Mouse (Mus musculus) left cerebral cortex, adult 18-20 months (tissue): ENCODE measurements around the gene 1700003H04Rik. TPM values are rescaled to one million over a fixed set of nuclear protein-coding genes. Genes with fewer than 3 reads are reported as not detected.
A peak's percentile ranks its signal among the peaks of the same experiment; 100 is the strongest.

ENCODE experiments used
- DNase-seq, 2 experiments: peaks; one replicate each; pipeline ENCODE4 v3.0.0; 2021 to 2022; ENCODE audit warnings: low spot score in 2 of 2, mixed read lengths in 1 of 2
- long read RNA-seq, 2 experiments: library from polyadenylated mRNA; stranded (forward); transcript quantifications; one replicate each; pipeline ENCODE4 v2.0.0; 2021
- total RNA-seq, 2 experiments: library from RNA; stranded (reverse); gene quantifications; 2 replicates each; pipeline ENCODE4 v1.2.3; 2021

The 1700003H04Rik gene
- not detected for total RNA-seq
- long read RNA-seq, experiment 1 = 0 reads
- long read RNA-seq, experiment 2 = 0 reads

- DNase-seq = no peak
Observed at GRCm38 (mm10) chr3:124581001-124581400, at the start of gene 1700003H04Rik. TSS of gene 1700003H04Rik (minus strand) at chr3:124581101.

DNA sequence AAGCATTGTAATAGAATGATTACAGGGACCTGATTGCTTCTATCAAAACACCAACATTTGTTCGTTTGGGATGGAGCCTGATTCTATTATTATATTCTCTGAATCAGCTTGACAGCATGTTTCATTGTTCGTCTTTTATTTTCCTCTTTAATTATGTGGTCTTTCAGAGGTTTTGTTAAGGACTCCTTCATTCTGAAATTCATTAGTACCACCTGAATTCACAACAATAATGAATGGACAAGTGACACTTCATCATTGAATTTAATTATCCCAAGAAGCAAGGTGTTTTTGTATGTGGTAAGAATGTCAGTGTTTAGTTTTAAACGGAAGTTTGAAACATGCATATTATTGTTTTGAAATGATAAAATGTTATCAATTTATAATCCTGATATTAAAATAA is 42.1 kb upstream of the 1700003H04Rik start:
- DNase-seq = no peak

GRCm38 (mm10) chr3:124613287-124613686 is 32.4 kb upstream of the 1700003H04Rik start:
- DNase-seq = peak; percentile 30 to 45

DNA sequence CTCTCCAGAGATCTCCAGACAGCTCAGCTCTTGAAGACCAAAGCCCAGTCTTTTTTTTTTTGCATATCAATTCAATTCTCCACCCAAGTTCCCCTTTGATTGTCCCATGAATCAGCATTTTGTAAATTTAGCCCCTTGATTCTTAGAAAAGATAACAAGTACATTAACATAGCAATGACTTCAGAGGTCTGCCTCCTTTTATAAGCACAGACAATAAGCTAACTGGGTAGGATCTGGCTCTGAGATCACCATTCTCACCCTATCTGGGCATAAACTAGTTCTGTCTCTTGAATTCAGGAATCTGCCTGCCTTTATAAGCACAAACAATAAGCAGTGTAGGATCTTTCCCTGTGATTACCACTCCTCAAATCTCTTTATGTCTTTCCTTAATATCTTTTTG is 29.1 kb upstream of the 1700003H04Rik start:
- no peak for DNase-seq

GRCm38 (mm10) chr3:124606021-124606517 is 25.2 kb upstream of the 1700003H04Rik start:
- DNase-seq = no peak

- no peak for DNase-seq
Observed at GRCm38 (mm10) chr3:124605518-124605917, 24.6 kb upstream of the 1700003H04Rik start.

DNA sequence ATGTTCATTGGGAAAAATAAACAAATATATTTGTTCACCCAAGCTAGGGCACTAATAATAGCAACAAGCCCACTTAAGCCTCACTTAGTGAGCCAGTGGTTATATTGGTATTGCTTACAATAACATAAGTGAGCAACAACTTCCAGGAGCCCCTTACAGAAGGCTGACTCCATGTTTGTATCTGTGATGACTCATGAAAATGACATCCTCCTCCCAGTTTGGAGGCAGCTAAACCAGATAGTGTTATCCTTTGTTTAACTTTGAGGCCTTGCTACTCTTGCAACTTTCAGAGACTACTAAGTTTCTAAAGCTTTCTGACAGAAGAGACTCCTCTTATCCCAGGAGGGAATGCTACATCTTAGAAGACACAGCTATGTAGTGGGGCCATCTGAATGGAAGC is 16.9 kb upstream of the 1700003H04Rik start:
- no peak for DNase-seq

DNA sequence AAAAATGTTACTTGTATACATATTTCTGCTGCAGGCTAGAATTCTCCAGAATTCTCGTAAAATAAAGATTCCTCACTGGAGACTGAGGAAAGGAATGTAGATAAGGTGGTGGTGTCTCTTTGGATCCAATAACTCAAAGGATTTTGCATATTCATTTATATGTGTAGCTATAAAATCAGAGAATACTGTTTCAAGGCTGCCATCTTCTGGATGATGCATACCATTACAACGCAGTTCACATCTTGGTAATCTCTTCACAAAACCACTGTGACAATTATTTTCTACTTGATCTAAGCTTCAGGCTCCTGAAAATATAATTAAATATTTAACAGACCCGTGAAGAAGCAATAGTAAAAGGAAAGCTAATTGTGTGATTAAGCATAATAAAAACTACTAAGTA is 6.6 kb upstream of the 1700003H04Rik start:
- DNase-seq = no peak

DNA sequence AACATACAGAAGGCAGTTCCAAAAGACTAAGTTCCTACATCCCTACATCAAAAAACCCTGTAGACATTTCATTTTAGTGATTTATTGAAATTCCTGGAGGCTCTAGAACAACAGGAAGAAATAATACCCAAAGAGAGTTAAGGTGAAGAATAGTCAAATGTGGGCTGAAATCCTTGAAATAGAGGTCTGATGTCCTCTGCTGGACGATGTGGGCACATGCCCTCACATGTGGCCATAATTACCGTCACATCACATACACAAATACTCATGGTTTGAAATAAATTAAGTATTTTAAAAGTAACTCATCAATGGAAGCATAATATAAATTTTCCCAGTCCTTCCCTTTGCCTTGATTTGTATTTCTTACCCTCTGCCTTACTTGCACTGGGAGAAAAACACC is 4.9 kb upstream of the 1700003H04Rik start:
- DNase-seq = no peak

DNA sequence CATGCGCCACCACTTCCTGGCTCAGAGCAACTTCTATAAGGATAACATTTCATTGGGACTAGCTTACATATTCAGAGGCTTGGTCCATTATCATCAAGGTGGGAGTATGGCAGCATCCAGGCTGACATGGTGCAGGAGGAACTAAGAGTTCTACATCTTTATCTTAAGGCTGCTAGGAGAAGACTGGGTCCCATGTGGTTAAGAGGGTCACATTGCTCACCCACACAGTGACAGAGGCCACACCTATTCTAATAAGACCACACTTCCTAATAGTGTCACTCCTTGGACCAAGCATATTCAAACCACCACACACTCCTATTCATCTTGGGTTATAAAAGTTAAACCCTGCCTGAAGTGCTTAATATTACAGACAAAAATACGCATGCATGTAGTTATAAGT is 23.6 kb downstream of the 1700003H04Rik start:
- DNase-seq = no peak

- DNase-seq = no peak
Observed at GRCm38 (mm10) chr3:124555963-124556362, 24.9 kb downstream of the 1700003H04Rik start.

DNA sequence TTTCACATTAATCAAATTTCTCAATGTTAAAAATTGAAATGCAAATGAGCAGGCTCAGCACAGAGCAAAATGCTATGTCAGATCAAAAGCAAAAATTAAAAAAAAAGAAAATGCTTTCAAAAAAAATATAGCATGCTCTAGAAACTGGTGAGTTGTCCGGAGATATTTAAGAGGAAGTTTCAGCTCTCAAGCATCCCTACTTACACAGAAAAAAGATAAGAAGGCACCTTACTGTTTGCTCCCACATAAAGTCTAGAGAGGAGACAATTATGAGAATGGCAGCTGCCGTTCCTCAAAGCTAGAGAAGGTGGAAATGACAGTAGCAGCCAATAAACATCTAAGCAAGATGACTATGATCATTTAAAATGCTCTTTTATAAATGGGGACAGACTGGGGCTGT is 25.8 kb downstream of the 1700003H04Rik start:
- no peak for DNase-seq

DNA sequence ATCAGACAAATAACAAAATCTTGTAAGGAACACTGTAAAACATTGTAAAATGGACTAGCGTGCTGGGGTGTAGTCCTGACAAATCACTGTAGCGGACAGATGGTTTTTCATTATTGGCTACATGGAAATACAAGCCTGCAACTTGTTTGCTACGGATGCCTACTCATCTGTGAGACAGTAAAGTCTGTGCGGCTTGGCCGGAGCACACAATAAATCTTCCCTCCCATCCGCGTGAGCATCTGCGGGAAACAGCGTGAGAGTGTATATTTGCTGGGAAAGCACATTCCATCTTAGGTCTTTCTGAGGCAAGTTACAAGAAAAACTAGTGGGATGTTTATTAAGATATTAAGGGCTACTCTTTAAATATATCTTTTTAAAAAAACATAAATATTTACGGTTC is 32.0 kb downstream of the 1700003H04Rik start:
- DNase-seq = no peak

- no peak for DNase-seq
Observed at GRCm38 (mm10) chr3:124538260-124538659, 42.6 kb downstream of the 1700003H04Rik start.

GRCm38 (mm10) chr3:124536602-124537001 is 44.3 kb downstream of the 1700003H04Rik start:
- DNase-seq = no peak

DNA sequence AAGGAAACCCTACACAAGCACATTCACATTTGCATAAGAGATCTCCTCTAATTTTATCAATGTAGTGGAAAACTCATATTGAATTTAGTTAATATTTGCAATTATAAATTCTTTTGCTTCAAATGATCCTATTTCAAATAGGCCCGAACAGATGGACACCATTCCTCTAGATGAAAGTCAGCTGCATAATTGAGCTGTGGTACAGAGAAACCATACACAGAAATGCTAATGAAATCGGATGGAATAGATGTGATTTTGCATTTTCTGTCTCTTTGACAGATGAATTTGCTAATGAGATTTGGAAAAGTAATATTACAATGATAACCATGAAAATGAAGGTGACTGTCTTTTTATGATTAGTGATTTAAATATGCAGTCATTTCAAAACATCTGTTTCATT is 62.1 kb downstream of the 1700003H04Rik start:
- DNase-seq = no peak

Other genes starting within 250 kb of the 1700003H04Rik start
- gene 1700006A11Rik, start 155.1 kb downstream of the 1700003H04Rik start, total RNA-seq = not detected